Mouse (Mus musculus): Measurements from ENCODE around the gene Hist2h2be. TPM values are rescaled to one million over a fixed set of nuclear protein-coding genes. Genes with fewer than 3 reads are reported as not detected.
A peak's percentile ranks its signal among the peaks of the same experiment; 100 is the strongest.

The Hist2h2be gene
- total and polyA plus RNA-seq, 3 experiments: 2.3 to 3.8 (median 2.9) TPM

- Histone ChIP-seq H3K27ac (ENCODE audit: insufficient read depth, low read depth) (no peak overlapping the region), H3K79me2 (replicated peaks; ENCODE audit: control insufficient read depth, extremely low read depth, insufficient read depth, poor library complexity, severe bottlenecking) (no peaks in the 10 kb centered on the region), H3K36me3 (replicated peaks in 1 of 2; ENCODE audit: control insufficient read depth in 1 of 2, insufficient read depth in 1 of 2, low read length in 1 of 2) (no peaks in the 10 kb centered on the region), H3K9me3 (replicated peaks; ENCODE audit: low read length) (no peaks in the 10 kb centered on the region), H3K4me1 (ENCODE audit: control insufficient read depth in 1 of 2, insufficient read depth in 2 of 2) (peaks cover 4 to 21% of the 10 kb centered on the region in 2 experiments; a peak in 3 of 4 replicates), H3K27me3 (replicated peaks) (no peaks in the 10 kb centered on the region), H3K4me3 (replicated peaks in 1 of 3; ENCODE audit: low read depth in 2 of 3, low read length in 2 of 3, poor library complexity in 1 of 3) (peak overlapping the region in 1 of 3 experiments; percentile 3), H3K9ac (ENCODE audit: insufficient read depth, low read depth) (no peak overlapping the region; the same call in 1 of the 2 replicates), H3K4me2 (ENCODE audit: insufficient read depth, low read depth, poor library complexity, severe bottlenecking) (no peak overlapping the region)
- in situ Hi-C loops (cut with MboI; ENCODE audit: low pct_ligation_motif_present, low pct_unique_long_range_greater_than_20kb, low sequenced_read_pairs) (no loop called here), dilution Hi-C loops (cut with MboI; ENCODE audit: extremely low pct_ligation_motif_present, extremely low pct_unique_long_range_greater_than_20kb, low sequenced_read_pairs) (no loop called here)
- TF ChIP-seq SIN3A (IDR thresholded peaks at IDR 0.05; ENCODE audit: low read length) (no peak), GABPA (IDR thresholded peaks at IDR 0.05; ENCODE audit: insufficient replicate concordance, low read depth, low read length) (no peak), TBP (conservative IDR thresholded peaks at IDR 0.05; ENCODE audit: low read depth, low read length) (no peak), CHD1 (IDR thresholded peaks at IDR 0.05; ENCODE audit: low read depth, low read length) (no peak), USF1 (IDR thresholded peaks at IDR 0.05; ENCODE audit: low read depth, low read length) (no peak), MXI1 (IDR thresholded peaks at IDR 0.05; ENCODE audit: low read depth, low read length) (no peak), POLR2AphosphoS2 (IDR thresholded peaks at IDR 0.05; ENCODE audit: low read depth, low read length) (no peak), CHD2 (IDR thresholded peaks at IDR 0.05; ENCODE audit: low read length) (no peak), NELFE (IDR thresholded peaks at IDR 0.05; ENCODE audit: low read depth, low read length) (no peak), E2F4 (IDR thresholded peaks at IDR 0.05; ENCODE audit: insufficient replicate concordance, low read depth, low read length) (no peak), PAX5 (IDR thresholded peaks at IDR 0.05; ENCODE audit: low read length) (no peak)
- no peak for DNase-seq (ENCODE audit: extremely low read depth)
Measured at GRCm38 (mm10) chr3:96249034-96249345, 28.1 kb downstream of the Hist2h2be start.

DNA sequence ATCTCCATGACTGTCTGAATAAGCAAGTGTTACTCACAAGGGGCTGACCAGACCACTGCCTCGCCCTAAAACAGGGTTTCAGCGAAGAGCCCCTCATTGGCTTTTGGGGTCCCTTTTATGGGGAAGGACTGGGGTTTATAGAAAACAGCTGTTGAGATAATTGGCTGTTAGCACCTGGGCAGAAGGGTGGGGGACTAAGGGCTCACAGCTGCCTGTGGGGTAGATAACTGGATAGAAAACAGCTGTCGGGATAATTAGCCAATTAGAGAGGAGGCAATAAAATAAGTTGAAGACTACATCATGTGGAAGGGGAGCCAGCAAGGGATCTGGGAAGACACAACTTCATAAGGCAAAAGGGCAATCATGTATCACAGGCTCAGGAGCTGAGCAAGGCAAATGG lies 30.0 kb downstream of the Hist2h2be start:
- no peaks in the 10 kb centered on the region for H3K79me2 ChIP-seq (replicated peaks; ENCODE audit: control insufficient read depth, extremely low read depth, insufficient read depth, poor library complexity, severe bottlenecking)
- no peak for DNase-seq (ENCODE audit: extremely low read depth)
- H3K27me3 ChIP-seq (replicated peaks): no peaks in the 10 kb centered on the region
- no peaks in the 10 kb centered on the region for H3K9me3 ChIP-seq (replicated peaks; ENCODE audit: low read length)
- H3K4me3 ChIP-seq (replicated peaks in 1 of 3; ENCODE audit: low read depth in 2 of 3, low read length in 2 of 3, poor library complexity in 1 of 3): no peak overlapping the region
- H3K4me2 ChIP-seq (ENCODE audit: insufficient read depth, low read depth, poor library complexity, severe bottlenecking): no peak overlapping the region
- peaks cover 5 to 29% of the 10 kb centered on the region in 2 experiments for H3K4me1 ChIP-seq (ENCODE audit: control insufficient read depth in 1 of 2, insufficient read depth in 2 of 2)
- dilution Hi-C loops (cut with MboI; ENCODE audit: extremely low pct_ligation_motif_present, extremely low pct_unique_long_range_greater_than_20kb, low sequenced_read_pairs): no loop called here
- TF ChIP-seq EP300 (IDR thresholded peaks at IDR 0.05; ENCODE audit: low read length) (no peak), MXI1 (IDR thresholded peaks at IDR 0.05; ENCODE audit: low read depth, low read length) (no peak), ZC3H11A (IDR thresholded peaks at IDR 0.05; ENCODE audit: low read depth, low read length) (no peak), KAT2A (IDR thresholded peaks at IDR 0.05; ENCODE audit: insufficient replicate concordance, low read length) (no peak), UBTF (IDR thresholded peaks at IDR 0.05; ENCODE audit: low read depth, low read length) (no peak), RCOR1 (conservative IDR thresholded peaks at IDR 0.05; ENCODE audit: low read depth, low read length) (no peak), CTCF (conservative IDR thresholded peaks at IDR 0.05 in 1 of 2, IDR thresholded peaks at IDR 0.05 in 1 of 2; ENCODE audit: low read depth in 2 of 2, low read length in 2 of 2) (no peak), JUND (conservative IDR thresholded peaks at IDR 0.05; ENCODE audit: low read depth, low read length) (no peak), ETS1 (conservative IDR thresholded peaks at IDR 0.05; ENCODE audit: low read depth, low read length) (no peak), E2F4 (IDR thresholded peaks at IDR 0.05; ENCODE audit: insufficient replicate concordance, low read depth, low read length) (no peak), ZNF384 (IDR thresholded peaks at IDR 0.05; ENCODE audit: low read depth, low read length) (no peak), SIN3A (IDR thresholded peaks at IDR 0.05; ENCODE audit: low read length) (no peak), NELFE (IDR thresholded peaks at IDR 0.05; ENCODE audit: low read depth, low read length) (no peak), CHD2 (IDR thresholded peaks at IDR 0.05; ENCODE audit: low read length) (no peak), MAZ (IDR thresholded peaks at IDR 0.05; ENCODE audit: low read depth, low read length) (no peak), CHD1 (IDR thresholded peaks at IDR 0.05; ENCODE audit: low read depth, low read length) (no peak), ZKSCAN1 (IDR thresholded peaks at IDR 0.05; ENCODE audit: borderline replicate concordance, low read depth, low read length) (no peak), PAX5 (IDR thresholded peaks at IDR 0.05; ENCODE audit: low read length) (no peak), RAD21 (IDR thresholded peaks at IDR 0.05; ENCODE audit: low read depth, low read length) (no peak), GABPA (IDR thresholded peaks at IDR 0.05; ENCODE audit: insufficient replicate concordance, low read depth, low read length) (no peak)
- H3K36me3 ChIP-seq (replicated peaks in 1 of 2; ENCODE audit: control insufficient read depth in 1 of 2, insufficient read depth in 1 of 2, low read length in 1 of 2): no peaks in the 10 kb centered on the region
- H3K9ac ChIP-seq (ENCODE audit: insufficient read depth, low read depth): no peak overlapping the region
- no peak overlapping the region for H3K27ac ChIP-seq (ENCODE audit: insufficient read depth, low read depth)
- in situ Hi-C loops (cut with MboI; ENCODE audit: low pct_ligation_motif_present, low pct_unique_long_range_greater_than_20kb, low sequenced_read_pairs): no loop called here
